In genomic region chr1:58614424-58614823, GRCm38 (mm10) we compare ENCODE assay signal across 9 mouse cellular contexts. TPM values are rescaled to one million over a fixed set of nuclear protein-coding genes. Genes with fewer than 3 reads are reported as not detected.
A peak's percentile ranks its signal among the peaks of the same experiment; 100 is the strongest.
DNase-seq lines count a peak whose midpoint lies in the region; ATAC-seq and TF ChIP-seq lines count a peak whose summit lies in the region.
"Had no signal": no experiment of that assay in that cellular context is flagged by ENCODE, and none has a peak within 500 bp of the region (broad histone marks: within the 10 kb centered on the region; RNA-seq: fewer than 3 reads in every experiment).

No protein-coding gene starts in this region.

- H3K9me3 ChIP-seq in lung, postnatal 0 days (ENCODE audit: low read length) = no peaks in the 10 kb centered on the region
- no peaks in the 10 kb centered on the region for H3K9me3 ChIP-seq in liver, embryonic 12.5 days (replicated peaks)

- peak; percentile 67 for ATAC-seq in lung, postnatal 0 days
- no peak for ATAC-seq in liver, embryonic 12.5 days

- TF ChIP-seq EP300 in lung, postnatal 0 days (IDR thresholded peaks at IDR 0.05) = no peak

- no peak overlapping the region for H3K4me3 ChIP-seq in gastrocnemius, adult 2 months
- H3K4me3 ChIP-seq in C2C12 (ENCODE audit: insufficient read depth, poor library complexity, severe bottlenecking) = no peak overlapping the region
- no peak overlapping the region for H3K4me3 ChIP-seq in lung, postnatal 0 days (ENCODE audit: low read depth, low read length)
- no peak overlapping the region for H3K4me3 ChIP-seq in liver, embryonic 12.5 days

- no peak overlapping the region for H3K4me2 ChIP-seq in lung, postnatal 0 days (replicated peaks; ENCODE audit: low read depth, low read length)
- no peak overlapping the region for H3K4me2 ChIP-seq in liver, embryonic 12.5 days

- no peak overlapping the region; the same call in 1 of the 2 replicates for H3K27ac ChIP-seq in gastrocnemius, adult 2 months
- H3K27ac ChIP-seq in lung, postnatal 0 days (ENCODE audit: low read length) = no peak overlapping the region
- no peak overlapping the region for H3K27ac ChIP-seq in liver, embryonic 12.5 days

- peak; percentile 33 for DNase-seq in gastrocnemius, adult 2 months
- no peak for DNase-seq in gastrocnemius, postnatal 4 days (ENCODE audit: low spot score in 2 of 2)
- DNase-seq in heart, postnatal 10 days = peak; percentile 40 to 57
- DNase-seq in lung, postnatal 0 days (ENCODE audit: low spot score) = peak; percentile 75
- DNase-seq in spleen, postnatal 14 days (ENCODE audit: low spot score in 2 of 2) = no peak
- no peak for DNase-seq in c-Kit-positive CD71-positive TER-119-positive erythroid progenitor cells, embryonic 14.5 days (ENCODE audit: low spot score)
- DNase-seq: gastrocnemius, postnatal 14 days had no signal

- no peaks in the 10 kb centered on the region for H3K4me1 ChIP-seq in lung, postnatal 0 days (ENCODE audit: insufficient read depth, low read depth, low read length)
- H3K4me1 ChIP-seq in liver, embryonic 12.5 days = no peaks in the 10 kb centered on the region

- TF ChIP-seq CTCF in gastrocnemius, adult 2 months (IDR thresholded peaks at IDR 0.05) = no peak
- TF ChIP-seq CTCF in C2C12 (IDR thresholded peaks at IDR 0.05; ENCODE audit: control insufficient read depth, insufficient read depth, insufficient read length) = no peak
- TF ChIP-seq CTCF in lung, postnatal 0 days (IDR thresholded peaks at IDR 0.05) = no peak

- H3K27me3 ChIP-seq in C2C12 (ENCODE audit: control insufficient read depth, insufficient read depth, insufficient read length) = no peaks in the 10 kb centered on the region
- H3K27me3 ChIP-seq in lung, postnatal 0 days (replicated peaks; ENCODE audit: insufficient read depth, low read length) = no peaks in the 10 kb centered on the region
- H3K27me3 ChIP-seq in liver, embryonic 12.5 days (replicated peaks) = no peaks in the 10 kb centered on the region

- H3K79me3 ChIP-seq in C2C12 (ENCODE audit: low read depth) = no peaks in the 10 kb centered on the region

- intact Hi-C loops in gastrocnemius, adult 2 months (cut with DNase I) = no loop called here
- intact Hi-C loops in heart, postnatal 10 days (cut with DNase I) = no loop called here

- H3ac ChIP-seq in C2C12 (ENCODE audit: control insufficient read depth, insufficient read length, low read depth) = no peak overlapping the region

- no peaks in the 10 kb centered on the region for H3K36me3 ChIP-seq in C2C12 (ENCODE audit: control insufficient read depth, insufficient read depth)
- no peaks in the 10 kb centered on the region for H3K36me3 ChIP-seq in lung, postnatal 0 days (ENCODE audit: insufficient read depth, low read length)
- H3K36me3 ChIP-seq in liver, embryonic 12.5 days = no peaks in the 10 kb centered on the region

- H3K9ac ChIP-seq in lung, postnatal 0 days (replicated peaks; ENCODE audit: low read depth) = no peak overlapping the region
- H3K9ac ChIP-seq in liver, embryonic 12.5 days = no peak overlapping the region

- no peaks in the 10 kb centered on the region for H3K79me2 ChIP-seq in C2C12 (ENCODE audit: control insufficient read depth, insufficient read depth)

- WGBS in lung, postnatal 0 days = 55% methylated on average over 3 of the region's 3 CpGs
- WGBS in liver, embryonic 12.5 days (ENCODE audit: insufficient replicate concordance) = 54% methylated on average over 3 of the region's 3 CpGs

TF ChIP-seq in C2C12, 6 proteins besides CTCF, POLR2A, EP300 and RAD21:
- peak; percentile 82 for TF ChIP-seq USF1 (IDR thresholded peaks at IDR 0.05; ENCODE audit: low read depth)
- no peak for TF ChIP-seq CEBPB (IDR thresholded peaks at IDR 0.05; ENCODE audit: low read depth)
- no peak for TF ChIP-seq MYOG (IDR thresholded peaks at IDR 0.05; ENCODE audit: control insufficient read depth, extremely low read depth, insufficient read length)
- peak; percentile 58 for TF ChIP-seq MYOD1 (IDR thresholded peaks at IDR 0.05; ENCODE audit: control insufficient read depth, insufficient read length, low read depth)

RNA-seq across cellular contexts. Expression of gene Ndufb3, which starts 28.2 kb away (rescaled TPM):
- total RNA-seq in gastrocnemius, adult 2 months (2021) = 100 to 1,000 TPM; 137 to 239 TPM
- total RNA-seq in gastrocnemius, postnatal 4 days (2021) = 100 to 1,000 TPM; 114 to 124 TPM
- polyA plus RNA-seq in C2C12 (2012; fragmentation: generic; extraction: Trizol) = 123 TPM
- 100 to 1,000 TPM; 233 to 237 TPM for total RNA-seq in heart, postnatal 10 days (2021)
- 162 and 163 TPM in 2 replicates for polyA plus RNA-seq in lung, postnatal 0 days (2015; fragmentation: Nextera tagmentation; extraction: Ambion mirVana)
- 128 and 143 TPM in 2 replicates for polyA plus RNA-seq in liver, embryonic 12.5 days (2016; fragmentation: Nextera tagmentation; extraction: Ambion mirVana)

RNA-seq across cellular contexts. Expression of gene Fam126b, which starts 28.3 kb away (rescaled TPM):
- total RNA-seq in gastrocnemius, adult 2 months (2021) = 10 to 100 TPM in 1 of 2 experiments, 1 to 10 TPM in 1; 7.8 to 14.2 TPM
- 10 to 100 TPM in 1 of 2 experiments, 1 to 10 TPM in 1; 8.6 to 10.4 TPM for total RNA-seq in gastrocnemius, postnatal 4 days (2021)
- polyA plus RNA-seq in C2C12 (2012; fragmentation: generic; extraction: Trizol) = 0.76 TPM
- total RNA-seq in heart, postnatal 10 days (2021) = 10 to 100 TPM; 12.5 to 15.7 TPM
- 6.6 and 7.8 TPM in 2 replicates for polyA plus RNA-seq in lung, postnatal 0 days (2015; fragmentation: Nextera tagmentation; extraction: Ambion mirVana)
- polyA plus RNA-seq in liver, embryonic 12.5 days (2016; fragmentation: Nextera tagmentation; extraction: Ambion mirVana) = 5.2 and 5.7 TPM in 2 replicates

Comparison
In these comparisons a context has a peak if more than half of its experiments do, and no peak if none do; other contexts are left out.
1. DNase-seq: peak in gastrocnemius, adult 2 months (single experiment), heart, postnatal 10 days (2 of 2) and lung, postnatal 0 days (single experiment); none in gastrocnemius, postnatal 4 days (0 of 2), spleen, postnatal 14 days (0 of 2) and c-Kit-positive CD71-positive TER-119-positive erythroid progenitor cells, embryonic 14.5 days (single experiment).